Mouse (Mus musculus) lung, postnatal 0 days (tissue): ENCODE results near the gene Taf8. TPM values are rescaled to one million over a fixed set of nuclear protein-coding genes. Genes with fewer than 3 reads are reported as not detected.
A peak's percentile ranks its signal among the peaks of the same experiment; 100 is the strongest.

Experiments used
- ATAC-seq: fragments of 200-750 bp; cut with Nextera tagmentation; 2 replicates; pipeline ENCODE4 v1.8.0; 2017; ENCODE audit warnings: moderate library complexity
- DNase-seq: peaks from one replicate; pipeline ENCODE4 v3.0.0-alpha.2; 2016; ENCODE audit warnings: low spot score
- H3K27ac ChIP-seq: fragments of 300-500 bp; sonication (generic); 2 replicates; pipeline ENCODE4 v1.5.1; 2014; ENCODE audit warnings: antibody characterized with exemption, mild to moderate bottlenecking, low read length, mixed read lengths
- H3K27me3 ChIP-seq: fragments of 300-500 bp; sonication (generic); replicated peaks from 2 replicates; pipeline ENCODE4 v1.6.1; 2014; ENCODE audit warnings: low read length, mixed read lengths; ENCODE audit not compliant: insufficient read depth
- H3K36me3 ChIP-seq: fragments of 300-500 bp; sonication (generic); 2 replicates; pipeline ENCODE4 v1.6.1; 2014; ENCODE audit warnings: low read length, mixed read lengths; ENCODE audit not compliant: insufficient read depth
- H3K4me1 ChIP-seq: fragments of 300-500 bp; sonication (generic); 2 replicates; pipeline ENCODE4 v1.6.1; 2014; ENCODE audit warnings: antibody characterized with exemption, low read depth, low read length, mixed read lengths; ENCODE audit not compliant: insufficient read depth
- H3K4me2 ChIP-seq: fragments of 300-500 bp; sonication (generic); replicated peaks from 2 replicates; pipeline ENCODE4 v1.6.1; 2014; ENCODE audit warnings: low read depth, mild to moderate bottlenecking, low read length, moderate library complexity, mixed read lengths
- H3K4me3 ChIP-seq: fragments of 300-500 bp; sonication (generic); 2 replicates; pipeline ENCODE4 v1.5.1; 2014; ENCODE audit warnings: low read depth, low read length
- H3K9ac ChIP-seq: fragments of 300-500 bp; sonication (generic); replicated peaks from 2 replicates; pipeline ENCODE4 v1.6.1; 2014; ENCODE audit warnings: low read depth, mild to moderate bottlenecking
- H3K9me3 ChIP-seq: fragments of 300-500 bp; sonication (generic); 2 replicates; pipeline ENCODE4 v1.6.1; 2016; ENCODE audit warnings: low read length, mixed read lengths
- CTCF ChIP-seq: IDR thresholded peaks from 2 replicates; pipeline ENCODE4 v1.5.1; 2016; ENCODE audit warnings: antibody characterized with exemption, mild to moderate bottlenecking
- EP300 ChIP-seq: IDR thresholded peaks from 2 replicates; pipeline ENCODE4 v1.6.1; 2016; ENCODE audit warnings: antibody characterized with exemption, mild to moderate bottlenecking, control low read depth
- WGBS: fragments of 180-500 bp; shearing (Covaris S2); extraction: QIAGEN DNeasy Blood & Tissue Kit; methylation state at CpG from one replicate; pipeline ENCODE4 v1.1.7; 2014; 5-methylcytosine and 5-hydroxymethylcytosine counted together
- polyA plus RNA-seq: library from polyadenylated mRNA; unstranded; fragments of >200 nt; fragmentation: Nextera tagmentation; extraction: Ambion mirVana; gene quantifications from 2 replicates; pipeline ENCODE4 v1.2.1, GENCODE M21; 2015

Taf8 gene
- polyA plus RNA-seq, 1 experiment from 2014 or later: 22.4 TPM

DNA sequence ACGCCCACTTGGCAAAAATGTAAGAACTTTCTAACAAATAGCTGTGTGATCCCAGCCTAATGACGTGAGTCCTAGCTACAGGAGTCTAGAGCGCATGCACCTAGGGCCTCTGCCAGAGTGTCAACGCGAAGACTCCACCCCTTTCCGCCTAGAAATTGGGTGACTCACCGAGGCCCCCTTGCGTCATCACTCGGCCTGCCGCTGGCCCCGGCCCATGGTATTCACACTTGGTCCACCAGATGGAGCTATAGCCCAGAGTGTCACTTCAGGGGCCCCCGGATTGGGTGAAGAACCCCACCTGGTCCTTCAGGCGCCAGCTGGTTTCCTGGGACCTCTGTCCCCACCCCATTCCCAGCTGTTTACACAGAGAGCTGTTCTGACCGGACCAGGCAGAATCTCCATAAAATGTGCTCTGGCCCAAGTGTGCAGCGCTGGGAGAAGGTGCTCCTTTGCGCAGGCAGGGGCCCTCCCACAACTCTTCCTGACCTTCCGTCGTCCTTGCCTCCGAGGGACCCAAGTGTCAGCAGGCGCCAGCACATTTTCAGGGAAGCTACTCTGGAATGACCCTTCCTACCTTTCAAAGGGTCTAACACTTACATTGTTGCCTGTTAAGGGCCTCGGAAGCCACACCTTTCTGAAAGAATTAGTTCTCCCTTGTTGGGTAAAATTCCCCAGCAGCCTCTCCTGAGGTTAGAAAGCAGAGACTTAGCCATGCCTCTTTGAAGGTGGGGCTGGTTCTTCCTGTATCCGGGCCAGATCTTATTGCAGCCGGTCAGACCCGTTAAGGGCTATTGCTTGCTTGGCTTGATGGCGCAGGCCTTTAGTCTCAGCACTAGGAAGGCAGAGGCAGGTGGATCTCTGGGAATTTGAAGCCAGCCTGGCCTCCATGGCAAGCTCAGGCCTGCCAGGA lies 9.3 kb upstream of the Taf8 start:
- Histone ChIP-seq H3K36me3 (peaks cover 4% of the 10 kb centered on the region; the same call in 1 of the 2 replicates), H3K27me3 (no peaks in the 10 kb centered on the region), H3K4me1 (peaks cover 40% of the 10 kb centered on the region), H3K9me3 (no peaks in the 10 kb centered on the region), H3K27ac (peak overlapping the region; percentile 93), H3K4me2 (peak overlapping the region; percentile 49), H3K9ac (peak overlapping the region; percentile 13; the same call in 1 of the 2 replicates), H3K4me3 (peak overlapping the region; percentile 27)
- 5% methylated on average over 25 of the region's 25 CpGs for WGBS
- peak; percentile 100 for DNase-seq
- TF ChIP-seq CTCF (peak; percentile 96), EP300 (peak; percentile 76)
- peak; percentile 89 for ATAC-seq

DNA sequence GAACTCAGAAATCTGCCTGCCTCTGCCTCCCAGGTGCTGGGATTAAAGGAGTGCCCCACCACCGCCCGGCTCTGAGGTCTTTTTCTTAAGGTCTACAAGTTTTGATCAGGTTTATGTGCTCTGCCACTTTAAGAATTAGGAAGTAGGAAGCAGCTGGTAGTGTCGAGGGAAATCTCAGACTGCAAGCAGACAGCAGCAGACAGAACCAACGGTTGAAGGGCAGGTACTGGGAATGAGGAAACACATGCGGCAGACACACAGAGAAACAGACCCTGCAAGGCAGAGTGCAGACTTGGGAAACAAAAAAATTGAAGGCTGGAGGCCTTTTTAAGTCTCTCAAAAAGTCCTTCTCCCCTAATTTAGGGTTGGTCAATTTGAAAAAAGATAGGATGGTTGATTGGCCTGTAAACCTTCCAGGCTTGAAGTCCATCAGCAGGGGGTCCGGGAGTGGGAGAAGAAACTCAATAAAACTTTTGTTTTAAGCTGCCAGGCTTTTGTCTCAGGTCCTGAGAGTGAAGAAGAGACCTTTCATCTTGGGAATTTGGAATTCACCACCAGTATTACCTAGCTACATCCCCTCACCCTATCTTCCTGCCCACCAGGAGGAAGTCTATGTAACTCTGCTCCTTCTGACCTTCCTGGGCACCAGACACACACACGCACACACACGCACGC lies 7.1 kb upstream of the Taf8 start:
- H3K27ac ChIP-seq: peak overlapping the region; percentile 99
- H3K9me3 ChIP-seq: no peaks in the 10 kb centered on the region
- H3K4me3 ChIP-seq: no peak overlapping the region
- WGBS: 51% methylated on average over 9 of the region's 9 CpGs
- H3K27me3 ChIP-seq: no peaks in the 10 kb centered on the region
- TF ChIP-seq CTCF (no peak), EP300 (no peak)
- ATAC-seq (no peak), DNase-seq (peak; percentile 52)
- no peak overlapping the region for H3K9ac ChIP-seq
- no peaks in the 10 kb centered on the region for H3K36me3 ChIP-seq
- peak overlapping the region; percentile 6; the same call in 1 of the 2 replicates for H3K4me2 ChIP-seq
- peaks cover 54% of the 10 kb centered on the region for H3K4me1 ChIP-seq

DNA sequence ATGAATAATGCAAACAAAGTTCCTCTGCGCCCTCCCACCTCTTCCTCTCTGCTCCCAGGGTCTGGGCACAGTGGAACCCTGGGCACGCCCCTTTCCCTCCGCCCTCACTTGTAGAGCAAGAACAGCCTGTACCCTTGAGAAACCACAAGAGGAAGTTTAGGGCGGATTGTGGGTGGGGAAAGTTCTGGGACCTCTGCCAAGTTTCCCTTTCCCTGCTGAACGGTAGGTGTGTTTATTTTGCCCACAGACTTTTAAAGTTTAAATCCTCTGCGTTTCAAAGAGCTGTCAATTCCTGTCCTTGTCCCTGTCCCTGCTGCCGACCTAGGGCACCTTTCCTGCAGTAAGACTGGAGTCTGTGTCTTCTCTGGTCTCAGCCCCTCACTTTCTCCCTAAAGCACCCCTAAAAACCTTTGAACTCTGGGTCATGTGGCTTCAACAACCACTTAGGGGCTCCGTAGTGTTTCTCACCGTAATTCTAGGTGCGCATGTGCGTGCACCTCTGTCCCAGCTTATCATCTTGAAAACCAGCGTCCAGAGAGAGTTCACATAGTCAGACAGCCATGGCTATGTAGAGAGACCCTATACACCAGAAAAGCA lies 6.0 kb upstream of the Taf8 start:
- TF ChIP-seq CTCF (0 out of 2 replicates have a peak, but pooled peaks have one; percentile 12), EP300 (peak; percentile 100)
- peak overlapping the region; percentile 66 for H3K4me2 ChIP-seq
- peak overlapping the region; percentile 55; the same call in 1 of the 2 replicates for H3K9ac ChIP-seq
- DNase-seq (peak; percentile 99), ATAC-seq (peak; percentile 80)
- no peaks in the 10 kb centered on the region for H3K9me3 ChIP-seq
- 2% methylated on average over 12 of the region's 12 CpGs for whole genome bisulfite sequencing
- peaks cover 52% of the 10 kb centered on the region for H3K4me1 ChIP-seq
- H3K4me3 ChIP-seq: peak overlapping the region; percentile 35
- H3K27me3 ChIP-seq: no peaks in the 10 kb centered on the region
- peak overlapping the region; percentile 99 for H3K27ac ChIP-seq
- no peaks in the 10 kb centered on the region for H3K36me3 ChIP-seq

DNA sequence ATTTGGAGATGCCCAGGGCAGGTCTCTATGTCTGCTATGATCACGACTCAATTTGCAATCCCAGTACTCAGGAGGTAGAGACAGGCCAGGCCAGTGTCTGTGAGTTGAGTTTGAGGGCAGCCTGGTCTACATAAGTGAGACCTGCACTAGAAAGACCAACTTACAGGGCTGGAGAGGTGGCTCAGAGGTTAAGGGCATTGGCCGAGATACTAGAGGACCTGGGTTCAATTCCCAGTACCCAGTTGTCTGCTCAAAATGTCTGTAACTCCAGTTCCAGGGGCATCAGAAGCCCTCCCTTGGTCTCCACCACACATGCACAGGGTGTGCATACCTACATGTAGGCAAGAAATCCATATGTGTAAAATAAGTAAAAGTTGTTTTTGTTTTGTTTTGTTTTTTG lies 5.4 kb upstream of the Taf8 start:
- no peak for TF ChIP-seq EP300
- no peak for TF ChIP-seq CTCF
- H3K4me3 ChIP-seq: 0 out of 2 replicates have a peak overlapping the region, but pooled peaks have one; percentile 35
- H3K27ac ChIP-seq: peak overlapping the region; percentile 99
- H3K9ac ChIP-seq: no peak overlapping the region
- peak overlapping the region; percentile 66 for H3K4me2 ChIP-seq
- H3K27me3 ChIP-seq: no peaks in the 10 kb centered on the region
- no peaks in the 10 kb centered on the region for H3K36me3 ChIP-seq
- no peaks in the 10 kb centered on the region for H3K9me3 ChIP-seq
- peaks cover 46% of the 10 kb centered on the region for H3K4me1 ChIP-seq
- ATAC-seq: no peak
- peak; percentile 13 for DNase-seq
- 41% methylated on average over 2 of the region's 2 CpGs for WGBS

DNA sequence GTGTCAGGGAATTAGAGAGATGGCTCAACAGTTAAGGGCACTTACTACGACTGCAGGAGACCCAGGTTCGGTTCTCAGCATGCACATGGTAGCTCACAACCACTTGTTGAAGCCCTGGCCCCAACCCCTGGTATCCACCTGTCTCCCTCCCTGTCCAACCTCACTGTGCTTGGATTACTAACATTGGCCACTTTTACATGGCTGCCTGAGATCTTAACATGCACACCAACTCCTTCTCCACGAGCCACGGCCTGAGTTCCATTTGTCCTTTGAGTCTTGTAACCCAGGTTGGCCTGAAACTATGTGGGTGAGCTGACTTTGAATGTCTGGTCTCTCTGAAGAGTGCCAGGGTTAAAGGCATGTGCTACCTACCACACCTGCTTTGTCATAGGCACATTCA lies 4.6 kb upstream of the Taf8 start:
- 0 out of 2 replicates have a peak overlapping the region, but pooled peaks have one; percentile 99 for H3K27ac ChIP-seq
- H3K27me3 ChIP-seq: no peaks in the 10 kb centered on the region
- no peaks in the 10 kb centered on the region for H3K36me3 ChIP-seq
- no peak for TF ChIP-seq EP300
- TF ChIP-seq CTCF: no peak
- H3K4me1 ChIP-seq: peaks cover 40% of the 10 kb centered on the region
- DNase-seq (no peak), ATAC-seq (no peak)
- no peak overlapping the region for H3K9ac ChIP-seq
- H3K9me3 ChIP-seq: no peaks in the 10 kb centered on the region
- H3K4me3 ChIP-seq: no peak overlapping the region; the same call in 1 of the 2 replicates
- H3K4me2 ChIP-seq: peak overlapping the region; percentile 66
- WGBS: 82% methylated on average over 4 of the region's 4 CpGs

DNA sequence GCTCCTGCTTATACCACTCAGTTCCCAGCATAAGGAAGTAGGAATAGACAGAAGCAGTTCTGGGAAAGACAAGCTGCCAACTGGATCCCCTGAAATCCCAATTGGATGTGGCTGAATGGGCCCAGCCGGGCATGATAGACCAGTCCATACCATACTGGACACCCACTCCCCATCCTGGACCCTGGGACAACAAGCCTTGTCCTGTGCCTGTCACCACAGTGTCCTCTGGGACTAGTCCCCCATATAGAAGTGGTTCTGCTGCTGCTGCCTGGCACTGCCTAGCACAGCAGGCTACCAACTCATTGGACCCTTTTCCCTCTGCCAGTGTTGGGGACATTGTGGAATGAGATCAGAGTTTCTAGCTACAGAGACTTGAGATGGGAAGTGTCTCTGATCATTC lies 4.0 kb upstream of the Taf8 start:
- H3K27me3 ChIP-seq: no peaks in the 10 kb centered on the region
- DNase-seq (peak; percentile 18), ATAC-seq (no peak)
- TF ChIP-seq EP300 (no peak), CTCF (no peak)
- peak overlapping the region; percentile 50 for H3K4me3 ChIP-seq
- peaks cover 45% of the 10 kb centered on the region for H3K4me1 ChIP-seq
- peak overlapping the region; percentile 70 for H3K9ac ChIP-seq
- H3K9me3 ChIP-seq: no peaks in the 10 kb centered on the region
- 93% methylated on average over 1 of the region's 1 CpGs for WGBS
- peak overlapping the region; percentile 66 for H3K4me2 ChIP-seq
- H3K36me3 ChIP-seq: no peaks in the 10 kb centered on the region
- peak overlapping the region; percentile 91; the same call in 1 of the 2 replicates for H3K27ac ChIP-seq
